Comparison of ENCODE assay signal across 9 mouse cellular contexts in the genomic region with DNA sequence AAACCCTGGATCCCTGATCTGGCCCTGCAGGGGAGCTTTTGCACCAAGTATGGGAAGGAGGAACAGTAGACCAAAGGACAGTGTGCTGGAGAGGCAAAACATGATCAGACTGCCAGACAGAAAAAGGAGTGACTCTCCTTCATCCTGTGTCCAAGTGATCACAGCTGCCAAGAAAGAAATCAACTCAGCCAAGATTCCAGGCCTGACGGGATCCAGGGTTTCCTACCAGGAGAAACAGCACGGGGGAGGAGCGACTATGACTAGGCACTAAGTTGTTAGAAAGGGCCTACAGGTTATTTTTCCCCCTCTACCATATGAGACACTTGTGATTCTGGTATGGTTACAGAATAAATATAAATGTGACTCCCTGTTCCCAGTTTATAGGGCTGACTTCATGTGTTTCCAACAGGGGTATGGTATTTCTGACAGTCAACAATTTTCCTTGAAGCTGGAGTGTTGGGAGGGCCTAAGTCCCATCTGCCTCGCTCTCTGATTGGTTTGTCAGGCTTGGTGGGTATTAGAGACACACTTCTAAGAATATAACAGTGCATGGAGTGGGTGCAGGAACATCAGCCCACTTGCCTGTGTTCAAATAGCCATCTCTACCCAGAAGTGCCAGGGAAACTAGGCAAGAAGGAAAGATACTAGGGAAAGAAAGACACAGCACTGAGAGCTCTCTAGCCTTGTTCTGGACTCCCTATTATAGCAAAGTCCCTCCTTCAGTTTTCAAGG.
DNase-seq lines count a peak whose midpoint lies in the region; ATAC-seq and TF ChIP-seq lines count a peak whose summit lies in the region.
"Had no signal": no experiment of that assay in that cellular context is flagged by ENCODE, and none has a peak within 500 bp of the region (broad histone marks: within the 10 kb centered on the region; RNA-seq: fewer than 3 reads in every experiment).

No protein-coding gene starts in this region.

- no peak overlapping the region for H3K4me2 ChIP-seq in kidney, embryonic 14.5 days (replicated peaks; ENCODE audit: low read depth, low read length)

- H3K27ac ChIP-seq in kidney, embryonic 14.5 days (ENCODE audit: low read depth, low read length), result no peak overlapping the region

- H3K4me1 ChIP-seq in kidney, embryonic 14.5 days (ENCODE audit: control insufficient read depth, insufficient read depth, low read length), result peaks cover 3% of the 10 kb centered on the region; the same call in 1 of the 2 replicates

- H3K9ac ChIP-seq in kidney, embryonic 14.5 days (ENCODE audit: low read depth, low read length), result no peak overlapping the region

- H3K4me3 ChIP-seq in kidney, embryonic 14.5 days (ENCODE audit: low read length), result no peak overlapping the region

- no peak for TF ChIP-seq POLR2A in brain, embryonic 14.5 days (IDR thresholded peaks at IDR 0.05; ENCODE audit: borderline replicate concordance, extremely low read depth, insufficient read depth, insufficient read length, poor library complexity, severe bottlenecking)

- no peaks in the 10 kb centered on the region for H3K27me3 ChIP-seq in kidney, embryonic 14.5 days (ENCODE audit: control insufficient read depth, insufficient read depth, low read length)

- TF ChIP-seq CTCF in brain, embryonic 14.5 days (IDR thresholded peaks at IDR 0.05; ENCODE audit: borderline replicate concordance, extremely low read depth, insufficient read depth, insufficient read length), result no peak

- WGBS in kidney, embryonic 14.5 days, result 81% methylated on average over 4 of the region's 4 CpGs

- ATAC-seq in kidney, embryonic 14.5 days (ENCODE audit: low FRiP score, low TSS enrichment), result no peak
- no peak for ATAC-seq in CD4-positive, CD25-positive, alpha-beta regulatory T cell, adult 4 months

- DNase-seq in adrenal gland, postnatal 14 days, result peak; percentile 68
- no peak for DNase-seq in adrenal gland, postnatal 25 days
- DNase-seq in kidney, adult 9 months, result peak; percentile 39
- DNase-seq in brain, embryonic 14.5 days (ENCODE audit: low read depth), result peak; percentile 46
- DNase-seq in heart, postnatal 4 days, result peak; percentile 25
- DNase-seq in layer of hippocampus, adult 9-10 months (ENCODE audit: low spot score), result no peak
- DNase-seq: cerebellum, adult 11-12 months had no signal

- no peaks in the 10 kb centered on the region for H3K9me3 ChIP-seq in kidney, embryonic 14.5 days (ENCODE audit: control insufficient read depth, low read length)

- H3K36me3 ChIP-seq in kidney, embryonic 14.5 days (ENCODE audit: control insufficient read depth, insufficient read depth, low read length), result no peaks in the 10 kb centered on the region

Comparison
In these comparisons a context has a peak if more than half of its experiments do, and no peak if none do; other contexts are left out.
1. DNase-seq: peak in adrenal gland, postnatal 14 days (single experiment), kidney, adult 9 months (single experiment), brain, embryonic 14.5 days (single experiment) and heart, postnatal 4 days (single experiment); none in adrenal gland, postnatal 25 days (single experiment) and layer of hippocampus, adult 9-10 months (single experiment).